Mouse (Mus musculus) urinary bladder, postnatal 14 days (tissue): Measurements from ENCODE around the gene Methig1.
"Not testable (repeated sequence)": the region's sequence is repeated elsewhere in the genome, so short reads cannot be mapped to it uniquely, and the experiment has no call there.

ENCODE experiments used
- DNase-seq: peaks from one replicate; pipeline ENCODE4 v3.0.0; 2021; ENCODE audit warnings: low spot score

The Methig1 gene

DNA sequence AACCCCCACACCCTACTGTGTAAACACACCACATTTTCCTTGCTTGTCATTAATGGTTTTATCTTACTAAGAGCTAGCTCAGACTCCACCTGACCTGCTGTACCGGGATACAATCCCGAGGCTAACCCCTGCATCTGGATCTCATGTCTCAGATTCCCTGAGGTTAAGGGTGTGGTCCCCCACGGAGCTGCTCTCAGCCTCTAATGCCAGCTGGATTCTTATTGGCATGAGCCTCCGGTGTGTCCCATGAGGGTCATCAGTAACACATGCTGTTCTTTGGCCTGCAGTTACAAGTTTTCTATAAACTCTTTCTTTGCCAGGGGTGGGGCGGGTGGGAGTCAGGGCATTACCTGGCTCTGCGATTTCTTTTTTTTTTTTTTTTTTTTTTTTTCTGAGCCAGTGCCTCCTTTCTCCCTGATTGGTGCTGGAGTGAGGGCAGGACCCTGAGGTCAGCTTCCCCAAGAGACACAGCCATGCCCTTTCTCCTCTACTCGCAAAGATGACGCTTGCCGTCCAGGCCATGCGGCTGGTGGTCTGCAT lies at the start of gene Methig1, which contains the start of gene Mettl7a2:
Methig1 (plus strand) TSS at position 439 of the 540 bp plus-strand sequence.
Mettl7a2 (plus strand) TSS at position 490 of the 540 bp plus-strand sequence.
- DNase-seq = no peak

DNA sequence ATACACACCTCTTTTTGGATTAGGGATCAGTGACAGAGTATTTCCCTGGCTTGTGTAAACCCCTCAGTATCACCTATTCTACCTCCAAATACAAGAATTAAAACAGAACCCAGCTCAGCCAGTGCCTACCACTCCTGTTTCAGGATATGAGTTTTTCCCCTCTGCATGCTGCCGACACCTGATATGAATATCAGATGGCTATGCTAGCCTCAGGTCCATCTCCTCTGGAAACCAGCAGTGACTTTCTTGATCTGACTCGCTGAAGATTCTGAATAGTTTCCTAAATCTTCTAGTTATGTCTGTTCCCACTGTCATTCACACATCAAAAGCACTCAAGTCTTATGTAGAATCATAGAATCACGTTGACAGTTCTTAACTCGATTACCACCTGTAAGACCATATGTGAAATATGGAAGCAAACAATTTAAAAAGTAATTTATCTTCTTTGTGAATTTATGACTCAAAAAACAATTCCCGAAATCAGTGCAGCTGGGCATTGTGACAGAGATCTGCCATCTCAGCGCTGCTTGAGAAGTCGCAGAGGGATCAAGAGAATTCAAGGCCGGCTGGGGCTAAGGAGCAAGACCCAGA lies 49.4 kb upstream of the Methig1 start:
- DNase-seq = no peak

DNA sequence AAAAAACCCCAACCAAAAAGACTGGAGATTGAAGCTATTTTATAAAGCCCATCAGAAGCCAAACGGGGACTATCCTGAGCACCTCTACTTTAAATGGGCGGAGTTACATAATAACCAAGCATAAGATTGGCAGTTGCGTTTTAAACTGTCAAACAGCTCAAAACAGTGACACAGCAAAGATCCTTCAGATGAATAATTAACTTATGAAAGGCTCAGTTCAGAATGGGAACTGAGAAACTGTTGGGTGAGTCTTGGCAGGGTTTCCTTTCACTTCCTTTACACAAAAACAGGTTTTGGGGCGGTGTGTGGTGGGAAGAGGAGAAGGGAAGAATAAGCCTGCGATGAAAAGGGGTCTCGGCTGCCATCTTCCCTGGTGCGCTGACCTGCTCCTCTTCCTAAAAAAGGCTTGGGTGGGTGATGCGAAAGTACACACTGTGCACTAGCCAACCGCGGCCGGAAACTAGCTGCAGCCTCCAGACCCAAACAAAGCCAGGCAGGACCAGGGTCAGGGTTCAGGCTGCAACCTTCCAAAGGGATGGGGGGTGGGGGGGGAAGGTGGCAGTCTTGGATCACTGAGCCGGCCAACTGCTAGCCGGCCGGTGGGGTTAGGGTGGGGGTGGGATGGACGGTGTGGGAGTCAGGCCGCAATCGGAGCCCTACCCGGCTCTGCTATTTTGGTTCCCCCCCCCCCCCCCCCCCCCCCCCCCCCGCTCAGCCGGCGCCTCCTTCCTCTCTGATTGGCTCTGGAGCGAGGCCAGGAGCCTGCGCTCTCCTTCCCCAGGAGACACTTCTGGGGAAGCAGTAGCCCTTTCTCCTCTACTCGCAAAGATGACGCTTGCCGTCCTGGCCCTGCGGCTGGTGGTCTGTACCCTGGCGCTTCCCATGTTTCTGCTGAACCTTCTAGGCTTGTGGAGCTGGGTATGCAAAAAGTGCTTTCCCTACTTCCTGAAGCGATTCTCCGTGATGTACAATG lies 48.6 kb upstream of the Methig1 start, which contains the start of gene Mettl7a1:
Mettl7a1 (plus strand) TSS at position 122 of the 973 bp plus-strand sequence.
- DNase-seq = peak; percentile 88

DNA sequence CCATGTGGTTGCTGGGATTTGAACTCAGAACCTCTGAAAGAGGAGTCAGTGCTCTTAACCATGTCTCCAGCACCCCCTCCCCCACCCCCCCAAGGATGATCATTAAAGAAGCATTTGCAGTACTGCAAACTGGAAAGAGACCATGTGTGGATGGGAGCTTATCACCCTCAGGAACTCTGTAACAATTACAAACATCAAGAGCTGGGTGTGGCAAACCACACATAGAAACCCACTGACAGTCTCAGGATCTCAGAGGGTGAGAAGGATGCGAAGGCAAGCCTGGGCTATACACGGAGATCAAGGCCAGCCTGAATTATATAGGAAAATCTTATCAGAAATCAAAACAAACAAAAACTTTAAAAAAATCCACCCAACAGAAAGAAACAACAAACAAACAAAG lies 46.7 kb upstream of the Methig1 start:
- DNase-seq = no peak

DNA sequence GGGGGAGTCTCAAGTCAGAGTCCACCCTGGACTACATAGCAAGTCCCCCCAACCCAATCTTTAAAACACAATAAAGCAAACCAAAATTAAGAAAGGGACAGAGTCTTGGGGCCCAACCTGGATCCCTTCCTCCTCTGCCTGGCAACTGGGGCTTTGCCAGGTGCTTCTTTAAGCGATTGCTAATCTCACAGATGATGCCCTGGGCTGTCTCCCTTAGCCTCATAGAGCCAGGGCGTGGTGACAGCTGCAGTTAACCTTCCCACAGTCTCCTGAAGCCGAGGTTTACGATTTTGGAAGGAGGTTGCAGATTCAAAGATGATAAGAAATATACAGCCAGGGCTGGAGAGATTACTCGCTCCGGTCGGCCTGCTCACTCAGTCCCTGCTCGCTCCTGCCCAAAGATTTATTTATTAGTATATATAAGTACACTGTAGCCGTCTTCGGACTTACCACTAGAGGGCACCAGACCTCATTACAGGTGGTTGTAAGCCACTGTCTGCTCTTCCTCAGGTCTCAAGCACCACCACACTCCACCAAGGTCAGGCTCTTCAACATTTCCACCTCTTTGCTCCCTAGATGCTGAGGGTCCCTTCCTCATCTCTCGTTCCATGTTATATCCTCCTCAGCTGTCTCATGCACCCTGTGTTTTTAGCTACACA lies 45.4 kb upstream of the Methig1 start:
- DNase-seq = peak; percentile 53

DNA sequence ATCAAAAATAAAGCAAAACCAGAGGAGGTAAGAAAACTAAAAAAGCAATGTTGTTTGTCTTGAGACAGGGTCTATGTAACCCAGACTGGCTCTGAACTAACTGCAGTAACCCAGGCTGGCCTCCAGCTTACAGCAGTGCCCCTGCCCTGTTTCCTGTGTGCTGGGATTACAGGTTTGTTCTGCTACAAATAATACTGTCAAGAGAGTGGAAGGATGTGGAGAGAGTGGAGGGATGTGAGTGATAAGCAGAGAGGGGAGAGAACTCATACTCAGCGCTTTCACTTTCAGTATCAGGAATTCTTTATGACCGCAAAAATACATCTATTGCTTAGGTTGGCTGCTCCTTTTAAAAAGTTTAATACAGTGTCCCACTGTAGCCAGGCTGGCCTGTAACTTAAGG lies 40.6 kb upstream of the Methig1 start:
- no peak for DNase-seq

DNA sequence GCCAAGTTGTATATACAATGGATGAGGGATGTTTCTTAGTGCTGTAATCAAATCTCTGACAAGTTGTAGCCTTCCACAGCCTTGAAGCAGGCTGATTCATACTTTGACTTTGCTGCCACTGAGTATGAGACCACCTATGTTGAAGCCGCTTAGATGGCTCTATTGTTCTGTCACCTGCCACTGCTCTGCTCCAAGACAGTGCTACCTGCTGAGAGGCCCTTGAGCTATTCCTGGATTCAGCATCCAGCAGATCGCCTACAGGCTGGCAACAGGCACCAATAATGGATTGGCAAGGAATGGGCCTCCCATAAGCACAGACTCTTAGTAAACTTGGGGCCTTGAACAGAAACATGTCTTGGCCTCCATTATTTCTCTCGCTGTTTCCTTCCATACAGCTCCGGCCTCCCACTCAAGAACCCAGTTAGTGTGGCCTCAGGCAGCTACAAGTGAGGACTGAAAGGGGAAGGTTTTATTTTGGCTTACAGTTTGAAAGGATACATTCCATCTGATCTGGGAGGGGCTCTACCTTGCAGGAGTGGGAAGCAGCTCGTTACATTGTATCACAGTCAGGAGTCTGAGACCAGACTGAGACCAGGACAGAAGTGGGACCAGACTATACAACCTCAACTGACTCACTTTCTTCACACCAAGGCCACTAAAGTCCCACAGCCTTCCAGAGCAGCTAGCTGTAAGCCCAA lies 38.4 kb upstream of the Methig1 start:
- no peak for DNase-seq

DNA sequence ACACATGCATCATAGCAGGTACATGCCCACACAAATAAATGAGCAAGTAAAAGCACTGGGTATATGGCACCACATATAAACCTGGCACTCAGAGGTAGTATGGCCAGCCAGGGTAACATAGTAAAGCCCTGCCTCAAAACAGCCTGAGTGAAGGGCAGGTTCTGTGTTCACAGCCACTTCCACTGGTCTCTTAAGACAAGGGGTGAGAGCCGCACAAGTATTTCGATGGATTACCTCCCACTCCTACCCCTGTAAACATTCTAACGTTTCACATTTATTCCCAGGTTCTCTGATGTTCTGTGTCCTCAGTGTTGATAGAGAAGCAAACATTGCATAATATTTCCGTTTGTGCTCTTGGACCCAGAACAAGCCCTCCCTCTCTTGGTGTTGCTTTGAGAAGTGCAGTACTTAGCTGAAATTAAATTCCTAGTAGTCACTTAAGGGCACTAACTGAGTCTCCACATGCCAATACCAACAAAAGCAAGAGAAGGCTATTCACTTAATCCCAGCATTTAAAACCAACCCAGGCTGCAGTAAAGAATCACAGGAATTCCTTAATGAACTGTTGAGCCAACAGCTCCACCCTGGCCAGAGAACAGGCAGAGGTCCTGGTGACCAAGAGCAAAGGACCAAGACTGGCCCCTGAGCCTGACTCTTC lies 34.8 kb upstream of the Methig1 start:
- DNase-seq = not testable (repeated sequence)

DNA sequence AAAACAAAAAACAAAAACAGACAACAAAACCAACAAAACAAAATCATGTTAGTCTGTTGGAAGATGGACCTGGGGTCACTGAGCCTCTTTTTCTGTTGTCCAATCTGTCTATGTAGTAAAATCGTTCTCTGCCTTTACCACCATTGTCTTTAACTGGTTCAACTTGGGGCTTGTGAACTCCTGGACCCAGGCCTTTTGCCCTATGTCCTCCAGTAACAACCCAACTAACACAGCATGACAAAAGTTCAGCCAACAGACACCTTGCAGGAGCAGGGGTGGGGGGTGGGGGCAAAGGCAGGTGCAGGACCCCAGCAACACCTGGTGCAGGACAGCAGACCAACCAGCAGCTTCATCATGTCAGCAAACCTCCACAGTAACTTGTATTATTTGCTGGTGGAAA lies 33.1 kb upstream of the Methig1 start:
- DNase-seq = no peak

DNA sequence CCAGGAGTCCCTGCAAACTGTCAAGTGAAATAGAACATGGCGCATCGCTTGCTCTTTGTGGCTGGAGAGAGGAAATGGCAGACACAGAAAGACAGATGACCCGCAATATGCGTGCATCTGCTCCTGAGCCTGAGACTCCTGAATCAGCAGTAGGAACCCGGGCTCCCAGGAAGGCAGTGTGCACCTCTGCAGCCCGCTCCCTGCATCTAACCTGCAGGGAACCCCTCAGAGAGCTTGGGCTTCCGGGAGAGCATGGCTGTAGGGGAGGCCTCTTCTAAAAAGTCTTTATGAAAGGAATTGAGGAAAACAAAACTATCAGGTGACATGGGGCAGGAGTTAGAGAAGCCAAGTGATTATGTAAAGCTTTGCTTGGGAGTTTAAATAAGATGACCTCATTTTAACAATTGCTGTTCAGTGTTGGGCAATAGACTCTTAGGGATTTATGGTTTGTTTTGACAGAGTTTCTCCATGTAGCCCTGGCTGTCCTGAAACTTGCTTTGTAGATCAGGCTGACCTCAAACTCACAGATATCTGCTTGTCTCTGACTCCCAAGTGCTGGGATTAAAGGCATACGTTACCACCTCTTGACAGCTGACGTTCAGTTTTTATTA lies 32.5 kb upstream of the Methig1 start:
- no peak for DNase-seq

DNA sequence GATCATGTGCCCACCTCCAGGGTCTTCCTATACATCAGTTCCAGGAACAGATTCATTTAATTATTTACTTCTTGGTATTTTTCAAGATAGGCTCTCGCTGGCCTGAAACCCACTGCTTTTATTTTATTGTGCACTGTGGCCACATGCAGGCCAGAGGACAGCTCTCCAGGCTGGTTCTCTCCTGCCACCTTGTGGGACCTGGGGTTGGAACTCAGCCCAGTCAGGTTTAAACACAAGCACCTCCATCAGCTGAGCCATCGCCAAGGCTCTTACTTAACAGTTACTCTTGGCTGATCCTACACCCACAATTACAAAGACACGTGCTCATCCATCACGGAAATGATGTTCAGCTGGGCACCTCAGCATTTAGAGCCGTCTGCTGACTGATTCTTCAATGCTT lies 31.8 kb upstream of the Methig1 start:
- peak; percentile 58 for DNase-seq

DNA sequence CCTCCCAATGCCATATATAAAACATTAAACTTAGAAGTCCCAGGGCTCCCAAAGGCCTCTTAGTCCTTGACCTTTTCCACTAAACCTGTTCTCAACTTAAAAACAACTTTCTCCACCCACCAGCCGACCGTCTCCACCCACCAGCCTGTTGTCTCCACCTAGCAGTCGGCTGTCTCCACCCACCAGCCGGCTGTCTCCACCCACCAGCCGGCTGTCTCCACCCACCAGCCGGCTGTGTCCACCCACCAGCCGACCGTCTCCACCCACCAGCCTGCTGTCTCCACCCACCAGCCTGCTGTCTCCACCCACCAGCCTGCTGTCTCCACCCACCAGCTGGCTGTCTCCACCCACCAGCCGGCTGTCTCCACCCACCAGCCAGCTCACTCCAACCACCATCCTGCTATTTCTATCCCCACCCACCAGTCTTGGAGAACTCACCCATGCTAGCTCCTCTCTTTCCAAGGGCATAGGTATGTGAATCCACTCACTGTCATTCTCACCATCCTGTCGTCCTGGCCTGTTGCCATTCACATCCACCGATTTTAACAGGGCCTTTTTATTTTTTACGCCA lies 28.8 kb upstream of the Methig1 start:
- no peak for DNase-seq

DNA sequence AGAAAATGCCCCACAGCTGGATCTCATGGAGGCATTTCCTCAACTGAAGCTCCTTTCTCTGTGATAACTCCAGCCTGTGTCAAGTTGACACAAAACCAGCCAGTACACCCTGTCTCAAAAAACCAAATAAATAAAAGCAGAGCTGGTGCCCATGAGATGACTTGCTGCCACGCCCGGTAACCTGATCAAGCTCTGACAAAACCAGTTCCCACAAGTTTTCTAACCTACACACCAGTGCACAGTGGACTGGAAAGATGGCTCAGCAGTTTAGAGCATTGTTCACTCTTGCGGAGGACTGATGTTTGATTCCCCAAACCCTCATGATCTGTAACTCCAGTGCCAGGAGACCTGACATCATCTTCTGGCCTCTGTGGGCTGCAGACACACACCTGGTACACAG lies 27.7 kb upstream of the Methig1 start:
- peak; percentile 33 for DNase-seq

DNA sequence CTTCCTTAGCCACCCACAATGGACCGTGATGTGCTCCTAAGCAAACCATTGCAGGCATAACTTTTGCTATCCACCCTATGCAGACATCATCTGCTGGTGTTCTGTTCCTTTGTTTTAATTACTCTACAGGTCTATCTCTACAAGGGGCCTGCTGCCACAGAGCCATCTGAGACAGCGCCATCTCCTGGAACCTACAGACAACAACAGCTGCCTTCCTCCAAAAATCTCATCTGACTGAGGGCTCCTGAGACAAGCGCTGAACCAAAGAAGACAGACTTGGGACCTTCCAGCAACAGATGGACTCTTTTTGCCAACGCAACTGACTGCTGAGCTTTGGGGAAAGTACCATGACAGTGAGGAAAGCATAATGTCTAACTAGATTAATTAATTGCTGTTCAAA lies 24.9 kb upstream of the Methig1 start:
- not testable (repeated sequence) for DNase-seq

DNA sequence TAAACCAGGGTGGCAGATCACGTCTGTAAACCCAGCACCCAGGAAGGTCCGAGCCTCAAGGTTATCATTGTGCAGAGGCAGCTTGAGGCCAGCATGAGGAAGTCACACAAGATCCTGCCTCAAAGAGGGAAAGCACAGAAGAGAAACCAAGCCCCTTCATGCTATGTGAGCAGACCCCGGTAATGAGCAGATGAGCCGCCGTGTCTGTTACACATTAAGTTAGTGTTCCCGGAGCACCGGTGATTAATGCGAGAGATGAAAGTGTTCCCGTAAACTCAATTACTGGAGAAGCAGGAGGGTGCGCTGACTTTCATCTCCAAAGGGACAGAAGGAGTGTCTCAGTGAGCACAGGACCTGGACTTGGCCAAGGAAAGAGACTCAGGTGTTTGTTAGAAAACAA lies 23.6 kb upstream of the Methig1 start:
- not testable (repeated sequence) for DNase-seq

DNA sequence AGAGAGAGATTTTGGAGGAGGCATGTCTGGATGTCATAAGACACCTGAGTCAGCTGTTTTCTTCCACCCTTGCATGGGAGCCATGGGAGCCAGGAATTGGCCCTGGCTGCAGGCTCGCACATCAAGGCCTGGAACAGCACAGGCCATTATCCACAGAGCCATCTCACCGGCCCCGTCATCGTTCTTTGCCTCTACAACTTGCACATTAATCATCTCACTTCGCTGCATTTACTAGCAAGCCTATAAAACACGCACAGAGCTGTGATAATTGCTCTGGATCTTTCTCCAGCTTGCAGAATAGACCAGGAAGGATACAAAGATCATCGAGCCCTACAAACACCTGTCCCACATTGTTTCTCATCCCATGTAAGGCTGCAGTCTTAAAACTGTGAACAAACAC lies 22.2 kb upstream of the Methig1 start:
- no peak for DNase-seq

DNA sequence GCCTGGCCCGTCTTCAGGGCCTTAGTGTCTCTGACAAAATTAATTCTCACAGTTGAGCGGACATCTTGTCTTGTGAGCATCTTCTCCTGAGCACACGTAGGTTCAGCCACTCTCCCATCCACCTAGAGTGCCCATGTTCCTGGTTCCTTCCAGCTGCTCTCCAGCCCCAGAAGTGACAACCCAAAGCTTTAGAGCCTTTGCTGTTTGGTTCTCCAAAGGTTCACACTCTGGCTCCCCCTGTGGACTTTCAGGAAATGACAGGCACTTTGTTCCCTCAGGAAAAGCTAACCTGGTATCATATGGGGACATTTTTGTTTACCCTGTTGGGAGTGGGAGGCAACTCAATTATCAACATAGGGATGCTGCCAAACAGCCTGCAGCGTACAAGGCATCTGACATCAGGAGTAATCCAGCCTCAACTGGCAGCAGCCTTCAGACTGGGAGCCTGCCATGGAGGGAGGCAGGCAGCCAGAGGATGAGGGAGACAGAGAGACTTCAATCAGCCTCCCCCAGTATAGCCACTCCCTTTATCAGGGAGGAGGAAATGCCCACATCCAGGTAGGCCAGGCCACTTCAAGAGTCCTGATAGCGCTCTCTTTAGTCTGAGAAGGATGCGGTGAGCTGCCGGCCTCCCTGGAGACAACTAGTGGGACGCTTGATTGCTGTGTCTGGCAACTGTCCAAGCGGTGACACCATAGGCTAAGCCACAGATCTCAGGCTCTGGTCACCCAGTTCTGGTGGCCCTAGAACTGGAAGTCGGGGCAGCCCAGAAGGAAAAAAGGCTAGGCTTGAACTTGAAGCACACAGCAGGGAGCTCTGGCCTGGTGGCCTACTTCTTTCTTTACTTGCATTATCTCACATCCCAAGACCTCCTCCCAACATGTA lies 20.6 kb upstream of the Methig1 start:
- not testable (repeated sequence) for DNase-seq

DNA sequence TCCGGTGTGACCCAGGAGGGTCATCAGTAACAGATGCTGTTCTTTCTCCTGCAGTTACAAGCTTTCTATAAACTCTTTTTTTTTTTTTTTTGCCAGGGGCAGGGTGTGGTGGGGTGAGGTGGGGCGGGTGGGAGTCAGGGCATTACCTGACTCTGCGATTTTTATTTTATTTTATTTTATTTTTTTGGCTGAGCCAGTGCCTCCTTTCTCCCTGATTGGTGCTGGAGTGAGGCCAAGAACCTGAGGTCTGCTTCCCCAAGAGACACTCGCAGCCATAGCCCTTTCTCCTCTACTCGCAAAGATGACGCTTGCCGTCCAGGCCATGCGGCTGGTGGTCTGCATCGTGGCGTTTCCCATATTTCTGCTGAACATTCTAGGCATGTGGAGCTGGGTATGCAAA lies 18.3 kb upstream of the Methig1 start, which contains the start of gene Mettl7a3:
Mettl7a3 (plus strand) TSS at position 301 of the 400 bp plus-strand sequence.
- no peak for DNase-seq

DNA sequence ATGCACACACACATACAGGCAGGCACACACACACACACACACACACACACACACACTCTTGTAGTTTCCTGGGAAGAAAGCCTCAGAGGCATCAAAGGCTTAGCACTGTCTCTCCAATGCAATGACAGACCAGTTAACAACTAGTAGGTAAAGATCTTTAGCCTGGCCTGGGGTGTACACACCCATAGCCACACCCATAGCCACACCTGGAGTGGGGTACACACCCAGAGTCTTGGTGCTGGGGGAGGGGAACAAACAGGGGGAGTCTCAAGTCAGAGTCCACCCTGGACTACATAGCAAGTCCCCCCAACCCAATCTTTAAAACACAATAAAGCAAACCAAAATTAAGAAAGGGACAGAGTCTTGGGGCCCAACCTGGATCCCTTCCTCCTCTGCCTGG lies 15.6 kb upstream of the Methig1 start:
- not testable (repeated sequence) for DNase-seq
